Mouse (Mus musculus) thymus, adult 18-20 months (tissue): ENCODE measurements at regions not wholly inside any gene's neighbourhood (a gene's known extent, or its start where the extent isn't known, plus 50 kb on each side); places are given as distances from the start of the nearest gene placed in this dataset.

Experiments used
- DNase-seq, 2 experiments: peaks; one replicate each; pipeline ENCODE4 v3.0.0; 2022; ENCODE audit warnings: mixed read lengths in 2 of 2

DNA sequence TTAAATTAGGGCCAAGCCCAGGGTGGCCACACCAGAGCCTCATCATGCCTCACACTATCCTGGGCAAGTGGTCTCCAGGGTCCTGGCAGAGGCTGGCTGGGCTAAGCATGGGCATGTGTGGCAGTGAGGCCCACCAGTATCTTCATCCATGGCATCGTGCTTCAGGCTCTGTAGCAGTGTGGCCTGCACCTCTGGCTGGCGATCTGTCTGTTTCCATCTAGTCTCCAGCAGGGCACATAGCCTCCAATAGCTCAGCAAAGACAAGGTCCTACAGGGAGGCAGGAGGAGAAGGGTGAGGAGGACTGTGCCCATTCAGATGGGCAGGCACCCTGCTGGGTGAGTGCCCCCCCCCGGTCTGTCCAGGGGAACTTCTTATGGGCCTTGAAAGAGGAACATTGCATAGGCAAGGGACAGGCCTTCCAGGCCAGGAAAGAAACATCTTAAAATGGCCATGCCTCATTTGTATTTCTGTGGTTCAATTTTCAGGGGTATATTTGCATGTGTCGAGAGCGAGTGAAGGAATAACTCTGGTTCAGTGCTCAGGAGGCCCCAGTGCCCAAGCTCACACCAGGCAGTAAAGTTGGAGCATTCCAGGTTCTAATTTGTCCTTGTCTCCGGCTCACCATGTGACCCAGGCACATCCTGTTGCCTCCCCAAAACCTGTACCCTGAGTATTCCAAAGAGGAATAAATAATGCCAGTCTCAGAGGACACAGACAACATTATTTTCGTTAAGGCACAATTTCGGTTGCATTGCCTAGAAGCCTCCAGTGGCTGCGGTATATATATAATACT lies 60.4 kb upstream of the Ppara start:
- DNase-seq = no peak

DNA sequence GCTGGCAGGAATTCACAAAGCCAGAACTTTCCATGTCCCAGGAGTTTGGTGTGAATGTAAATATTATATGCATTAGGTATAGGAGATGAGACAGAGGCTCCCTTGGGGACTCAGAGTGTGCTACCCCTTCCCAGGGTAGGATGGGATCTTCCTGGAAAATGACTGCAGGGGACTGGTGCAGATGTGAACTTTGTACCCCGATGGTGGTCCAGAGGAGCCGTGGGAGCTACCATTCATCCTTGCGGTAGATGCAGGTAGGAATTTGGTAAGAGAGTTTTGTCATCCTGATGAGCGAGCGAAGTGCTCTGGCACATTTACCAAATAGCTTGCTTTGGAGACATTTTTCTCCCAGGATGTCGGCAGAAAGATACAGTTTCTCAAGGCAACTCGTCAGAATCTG lies 59.7 kb upstream of the Ppara start:
- no peak for DNase-seq

DNA sequence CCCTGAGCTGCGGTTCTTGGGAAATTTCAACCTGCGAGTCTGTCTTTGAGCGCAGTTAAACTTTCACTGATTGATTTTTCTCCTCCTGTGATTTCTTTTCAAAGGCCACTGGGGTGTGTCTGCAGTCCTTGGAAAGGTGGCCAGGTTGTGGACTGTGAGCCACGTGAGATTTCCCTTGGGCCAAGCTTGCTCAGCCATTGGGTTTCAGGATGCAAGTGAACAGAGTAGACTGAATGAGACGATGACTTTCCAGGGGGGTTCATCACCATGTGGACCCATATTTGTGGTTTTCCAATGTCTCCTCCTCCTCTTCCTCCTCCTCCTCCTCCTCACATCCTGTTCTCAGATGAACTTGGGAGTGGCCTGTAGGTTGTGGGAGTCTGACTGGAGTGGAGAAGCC lies 59.0 kb upstream of the Ppara start:
- DNase-seq = no peak

DNA sequence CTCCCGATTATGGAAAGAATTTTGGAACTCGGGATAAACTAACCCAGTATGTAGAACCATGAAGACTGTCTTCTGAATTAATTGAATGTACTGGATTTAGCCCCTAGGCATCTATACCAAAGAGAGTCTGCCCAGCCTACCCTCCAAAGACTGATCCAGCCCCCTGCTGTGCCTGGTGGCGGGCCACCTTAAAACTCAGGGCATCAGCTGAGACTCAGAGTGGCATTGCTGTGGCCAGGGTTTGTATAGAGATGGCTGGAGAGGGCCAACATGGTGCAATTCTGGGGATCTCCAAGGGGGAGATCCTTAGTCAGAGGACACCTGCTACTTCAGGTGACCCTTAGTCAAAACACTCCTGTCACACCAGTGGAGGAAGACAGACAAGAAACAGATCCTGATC lies 58.6 kb upstream of the Ppara start:
- DNase-seq = no peak

DNA sequence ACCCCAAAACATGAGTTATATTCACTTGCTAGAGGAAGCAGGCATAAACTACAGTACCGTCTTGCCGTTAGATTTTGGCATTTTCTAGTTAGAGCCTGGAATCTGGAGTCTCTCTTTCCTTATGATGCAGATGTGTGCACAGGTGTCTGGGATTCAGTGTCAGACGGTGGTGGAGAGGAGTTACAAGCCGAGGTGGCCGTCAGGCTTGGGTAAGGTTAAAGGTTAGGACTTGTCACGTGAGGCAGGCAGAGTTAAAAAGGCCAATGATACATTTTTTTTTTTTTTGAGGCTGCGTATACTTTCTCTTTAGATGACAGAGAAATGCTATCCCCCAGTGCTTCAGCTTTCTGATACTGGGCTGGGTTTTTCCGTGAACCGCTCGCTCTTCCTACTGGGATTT lies 57.9 kb upstream of the Ppara start:
- no peak for DNase-seq

DNA sequence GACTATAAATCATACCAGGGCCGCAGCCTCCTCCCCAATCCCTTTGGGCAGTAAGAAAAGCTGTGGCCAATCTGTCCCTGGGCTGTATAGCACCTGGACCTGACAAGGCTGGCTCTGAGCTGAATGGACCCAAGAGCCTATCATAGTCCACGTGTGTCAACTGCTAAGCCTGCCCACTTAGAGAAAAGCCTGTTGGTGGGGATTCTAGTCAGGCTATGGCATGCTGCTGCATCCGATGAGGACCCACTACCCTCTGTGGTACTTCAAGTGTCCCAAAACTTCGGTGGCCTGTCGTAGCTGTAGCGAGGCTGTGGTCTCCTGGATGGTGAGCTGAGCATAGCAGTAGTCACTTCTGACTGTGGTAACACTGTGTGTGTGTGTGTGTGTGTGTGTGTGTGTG lies 57.4 kb upstream of the Ppara start:
- DNase-seq = no peak

DNA sequence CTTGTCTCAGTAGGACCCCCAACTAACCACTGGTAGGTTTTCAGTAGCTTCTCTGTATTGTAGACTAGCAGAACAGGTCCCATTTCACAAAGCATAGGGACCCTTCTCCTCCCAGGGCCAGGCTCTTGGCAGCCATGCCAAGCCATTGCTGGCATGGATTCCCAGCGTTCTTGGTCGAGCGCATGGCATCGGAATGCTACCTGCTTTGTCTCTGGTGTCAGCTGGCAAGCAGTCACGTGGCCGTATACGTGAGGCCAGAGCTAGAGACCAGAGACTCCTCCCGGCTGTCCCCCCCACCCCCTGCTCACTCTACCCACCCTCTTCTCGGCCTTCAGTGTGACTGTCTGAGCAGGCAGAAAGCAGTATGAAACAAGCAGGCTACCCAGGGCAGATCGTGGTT lies 56.9 kb upstream of the Ppara start:
- no peak for DNase-seq

DNA sequence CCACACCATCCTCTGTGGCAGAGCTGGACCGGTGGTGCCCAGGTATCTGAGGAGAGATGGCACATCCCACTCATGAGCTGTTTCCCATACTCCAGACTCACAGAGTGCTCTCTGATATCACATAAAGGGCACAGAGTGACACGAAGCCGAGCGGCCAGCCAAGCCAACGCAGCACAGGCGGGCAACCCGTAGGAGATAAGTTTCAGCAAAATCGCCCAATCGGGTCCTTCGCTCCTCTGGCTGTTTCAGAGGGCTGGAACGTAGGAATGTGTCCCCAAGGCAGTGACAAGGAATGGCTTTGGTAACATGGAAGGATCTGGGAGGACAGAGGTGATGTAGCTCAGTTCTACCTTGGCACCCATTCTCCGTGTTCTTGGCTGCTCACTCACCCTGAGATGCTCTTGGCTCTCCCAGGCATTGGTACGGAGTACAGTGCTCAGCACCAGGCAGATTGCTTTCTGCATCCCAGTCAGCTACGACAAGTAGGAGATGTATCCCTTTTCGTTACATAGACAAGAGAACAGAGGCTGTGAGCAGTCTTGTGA lies 56.4 kb upstream of the Ppara start:
- no peak for DNase-seq

DNA sequence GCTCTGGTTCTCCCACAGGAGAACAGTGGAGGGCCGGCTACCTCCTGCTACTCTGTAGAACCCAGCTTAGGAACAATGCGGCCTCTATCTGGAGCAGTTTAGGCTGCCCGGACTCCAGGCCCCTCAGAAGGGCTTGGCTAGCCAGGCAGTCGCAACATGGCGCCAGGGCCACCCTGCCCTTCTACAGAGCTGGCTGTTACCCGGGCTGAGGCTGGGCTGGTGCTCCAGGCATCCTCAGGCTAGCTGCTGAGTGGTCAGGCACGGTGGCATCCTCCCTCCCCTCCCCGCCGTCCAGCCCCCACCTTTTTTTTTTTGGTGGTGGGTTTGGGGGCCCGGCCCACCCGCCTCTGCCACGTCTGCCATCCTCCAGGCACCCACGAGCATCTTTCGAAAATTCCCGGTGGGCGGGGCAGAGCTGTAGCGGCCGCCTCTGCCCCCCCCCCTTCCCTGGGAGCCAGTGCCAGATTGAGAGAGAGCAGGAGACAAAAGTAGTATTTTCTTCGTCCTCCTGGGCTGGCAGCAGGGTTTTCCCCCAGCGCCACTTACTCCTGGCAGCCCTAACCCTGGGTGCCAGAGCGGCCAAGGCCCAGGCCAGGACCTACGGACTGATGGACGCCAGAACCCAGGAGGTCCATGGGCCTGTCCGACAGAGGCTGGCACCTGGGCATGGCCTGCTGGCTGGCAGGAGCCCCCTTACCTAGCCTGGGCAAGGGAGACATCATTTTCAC lies 55.6 kb upstream of the Ppara start:
- DNase-seq = no peak

DNA sequence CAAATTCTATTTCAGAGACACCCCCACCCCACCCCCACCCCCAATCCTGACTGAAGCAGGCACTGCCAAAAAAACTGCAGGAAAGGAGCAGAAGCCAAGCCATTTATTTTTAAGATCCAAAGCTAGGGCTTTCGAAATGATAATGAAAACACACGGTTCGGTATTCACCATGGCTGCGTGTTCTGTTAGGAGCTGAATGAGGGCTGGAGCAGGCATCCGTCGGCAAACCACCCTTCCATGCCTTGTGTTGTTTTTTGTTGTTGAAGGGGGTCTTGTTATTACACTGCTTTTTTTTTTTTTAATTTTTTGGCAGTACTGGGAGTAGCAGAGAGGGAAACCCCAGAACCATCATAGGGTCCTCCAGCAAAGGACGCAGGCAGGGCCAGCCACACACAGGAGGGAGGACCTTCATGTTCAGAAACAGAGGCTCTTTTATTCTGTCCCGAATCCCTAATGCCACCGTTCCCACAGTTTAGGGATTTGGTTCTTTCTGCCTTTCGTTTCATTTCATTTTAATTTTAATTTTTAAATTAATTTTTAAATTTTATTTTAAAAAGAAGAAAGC lies 54.8 kb upstream of the Ppara start:
- no peak for DNase-seq

DNA sequence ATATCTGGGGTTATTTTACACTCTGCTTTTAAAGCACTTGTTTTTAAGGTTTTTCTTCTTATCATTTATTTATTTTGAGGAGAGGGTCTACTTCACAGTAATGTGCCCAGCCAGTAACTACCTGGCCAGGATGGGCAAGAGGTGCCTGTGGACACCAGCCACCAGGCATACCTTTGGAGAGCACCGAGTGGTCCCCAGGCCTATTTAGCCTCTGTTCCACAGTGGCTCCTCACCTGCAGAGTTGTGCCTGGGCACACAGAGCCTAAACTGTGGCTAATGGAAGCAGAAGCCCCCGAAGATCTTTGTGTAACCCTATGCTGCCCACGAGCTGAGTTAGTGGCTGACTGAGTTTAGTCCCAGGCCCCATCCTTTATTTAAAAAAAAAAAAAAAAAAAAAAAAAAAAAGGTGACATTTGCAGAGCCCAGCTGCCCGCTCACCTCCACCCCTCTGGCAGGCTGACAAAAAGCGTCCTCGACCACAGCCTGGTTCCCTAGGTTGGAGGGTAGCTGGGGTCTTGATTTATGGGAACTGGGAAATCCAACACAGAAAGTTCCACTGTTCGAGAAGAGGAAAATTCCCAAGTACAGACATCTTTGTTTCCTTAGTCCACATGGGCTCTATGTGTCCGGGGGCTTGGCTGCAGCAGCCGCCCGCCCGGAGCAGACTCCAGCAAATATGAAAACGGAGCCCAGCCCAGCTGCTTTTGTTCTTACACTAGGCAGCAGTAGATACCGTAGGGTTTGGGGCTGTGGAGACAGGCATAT lies 54.1 kb upstream of the Ppara start:
- no peak for DNase-seq

DNA sequence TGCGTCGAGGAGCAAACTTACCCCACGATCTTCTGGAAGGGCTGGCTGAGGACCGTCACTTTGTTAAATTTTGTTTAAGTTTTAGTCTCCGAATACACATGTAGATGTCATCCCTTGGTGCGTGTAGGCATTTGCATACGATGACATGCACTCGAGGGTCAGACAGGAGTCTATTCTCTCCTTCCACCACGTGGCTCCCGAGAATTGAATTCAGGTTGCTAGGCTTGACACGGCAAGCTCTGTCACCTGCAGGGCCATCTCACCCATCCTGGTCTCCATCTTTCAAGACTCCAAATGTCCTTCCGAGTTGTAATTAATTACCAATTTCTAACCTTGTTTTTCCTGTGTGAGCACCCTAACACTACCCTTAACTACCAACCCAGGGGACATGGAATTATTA lies 52.7 kb upstream of the Ppara start:
- no peak for DNase-seq

DNA sequence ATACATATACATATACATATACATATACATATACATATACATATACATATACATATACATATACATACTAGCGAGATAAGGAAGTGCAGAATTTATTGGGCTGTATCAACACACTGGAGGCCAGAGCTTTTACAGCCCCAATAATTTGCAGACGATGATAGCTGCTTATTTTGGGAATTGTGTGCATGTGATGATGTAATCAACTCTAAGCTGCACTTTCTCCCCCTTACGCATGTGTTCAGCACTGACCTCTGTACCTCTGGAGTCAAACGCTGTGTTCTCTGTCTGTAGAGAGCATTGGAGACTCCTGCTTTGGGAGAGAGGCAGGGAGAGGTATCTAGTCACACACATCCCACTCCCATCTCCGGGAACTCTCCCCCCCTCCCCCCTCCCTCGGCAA lies 52.0 kb upstream of the Ppara start:
- no peak for DNase-seq

DNA sequence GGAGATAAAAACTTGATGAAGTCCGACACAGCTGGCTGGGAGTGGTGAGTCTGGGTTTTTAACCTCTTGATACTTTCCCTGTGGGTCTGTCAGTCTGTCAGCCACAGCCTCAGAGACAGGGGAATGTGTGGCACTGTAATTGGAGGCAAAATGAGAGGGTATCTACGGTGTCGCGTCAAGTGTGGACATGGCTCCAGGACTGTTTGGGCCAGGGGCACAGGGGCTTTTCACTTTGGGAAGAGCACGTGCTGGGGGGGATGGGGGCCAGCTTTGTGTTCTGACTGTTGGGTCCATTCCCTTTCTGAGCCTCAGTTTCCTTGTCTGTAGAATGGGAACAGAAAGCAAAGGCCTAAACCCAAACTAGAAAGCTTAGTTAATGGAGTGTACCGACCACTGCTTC lies 51.5 kb upstream of the Ppara start:
- DNase-seq = no peak

DNA sequence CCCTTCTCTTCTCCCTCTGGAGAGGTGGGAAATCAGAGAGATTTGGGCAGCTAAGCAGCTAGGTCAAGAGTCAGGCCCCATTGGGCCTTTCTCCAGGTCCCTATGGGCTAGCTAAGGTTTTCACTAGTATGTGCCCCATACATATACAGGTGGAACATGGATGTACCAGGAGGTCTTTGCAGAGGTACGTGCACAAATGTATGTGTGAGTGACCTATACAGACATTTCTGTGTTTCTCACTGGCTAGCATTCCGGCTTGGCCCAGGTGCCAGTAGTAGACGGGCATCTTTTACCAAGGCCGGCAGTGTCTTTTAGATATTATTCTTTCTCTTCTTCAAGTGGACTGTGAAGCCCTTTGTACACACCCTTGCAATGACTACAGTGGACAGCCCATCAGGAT lies 51.1 kb upstream of the Ppara start:
- no peak for DNase-seq

DNA sequence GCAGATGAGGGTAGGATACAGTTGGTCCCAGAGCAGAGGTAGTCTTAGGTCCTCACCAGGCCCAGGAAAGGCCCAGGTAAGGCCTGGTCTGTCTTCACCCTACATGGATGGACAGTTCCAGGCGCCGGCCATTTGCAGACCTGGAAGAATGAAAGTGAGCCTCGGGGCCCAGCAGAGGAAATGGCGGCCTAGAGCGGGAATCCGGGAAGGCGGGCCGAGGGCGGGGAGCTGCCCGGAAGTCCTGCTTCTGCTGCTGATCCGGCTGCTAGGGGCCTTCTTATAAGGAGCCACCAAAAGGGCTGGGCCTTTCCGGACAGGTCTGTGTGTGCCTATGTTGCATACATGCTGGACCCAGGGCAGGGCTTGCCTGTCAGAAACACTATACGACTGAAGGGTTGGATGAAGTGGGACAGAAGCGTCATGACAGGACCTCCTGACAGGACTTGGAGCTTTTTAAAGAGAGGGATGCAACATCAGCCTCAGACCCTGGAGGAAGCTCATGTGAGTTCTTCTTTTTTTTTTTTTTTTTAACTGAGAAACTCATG lies 50.5 kb upstream of the Ppara start:
- DNase-seq = no peak

DNA sequence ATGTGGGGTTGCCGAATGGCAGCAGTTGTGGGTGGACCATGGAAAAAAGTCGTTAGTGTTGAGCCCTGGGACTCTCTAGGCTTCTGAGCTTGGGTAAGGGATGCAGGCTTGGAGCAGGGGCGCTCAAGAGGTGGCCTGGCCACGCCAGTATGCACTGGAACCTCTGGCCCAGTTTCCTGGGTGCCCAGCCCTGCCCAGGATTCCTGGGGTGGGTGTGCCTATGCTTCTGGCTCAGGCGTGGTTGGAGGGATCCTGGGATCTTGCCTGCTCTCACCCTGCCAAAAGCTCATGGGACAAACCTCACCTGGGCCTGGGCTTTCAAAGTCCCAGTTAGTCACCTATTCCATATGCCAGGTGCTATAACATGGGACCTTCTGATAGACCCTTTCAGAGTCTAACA lies 49.9 kb upstream of the Ppara start:
- DNase-seq = no peak
